Mouse (Mus musculus): ENCODE measurements around the gene Cxcl14. TPM values are rescaled to one million over a fixed set of nuclear protein-coding genes. Genes with fewer than 3 reads are reported as not detected.

Cxcl14 gene
- total RNA-seq, 2 experiments from 2014 or later = 15.8 to 20.0 TPM

- no peak for DNase-seq
These were observed 45.0 kb downstream of the Cxcl14 start for GRCm38 (mm10) chr13:56251176-56251923.

- DNase-seq = no peak
These were observed 45.7 kb downstream of the Cxcl14 start for GRCm38 (mm10) chr13:56250551-56251161.

- no peak for DNase-seq
These were observed 46.6 kb downstream of the Cxcl14 start for GRCm38 (mm10) chr13:56249593-56250341.

GRCm38 (mm10) chr13:56243104-56243503 is 53.2 kb downstream of the Cxcl14 start:
- no peak for DNase-seq

GRCm38 (mm10) chr13:56240012-56240770 is 56.2 kb downstream of the Cxcl14 start:
- no peak for DNase-seq

Other genes starting within 250 kb of the Cxcl14 start
- 10 to 100 TPM; 68.3 to 81.6 TPM for gene H2afy, start 160.2 kb downstream of the Cxcl14 start, total RNA-seq (2021)
- 1 to 10 TPM in 1 of 2 experiments, under 1 TPM in 1; 0.45 to 1.2 TPM for gene Tifab, start 117.7 kb downstream of the Cxcl14 start, total RNA-seq (2021)
- gene Neurog1, start 44.4 kb downstream of the Cxcl14 start, total RNA-seq (2021) = not detected
- gene Gm3045, start 130.0 kb upstream of the Cxcl14 start, total RNA-seq (2021) = not detected
- gene Slc25a48, start 141.8 kb upstream of the Cxcl14 start, total RNA-seq (2021) = under 1 TPM in 1 of 2 experiments, not detected in 1; 0.12 TPM
- not detected for gene Il9, start 185.7 kb upstream of the Cxcl14 start, total RNA-seq (2021)
- gene Fbxl21, start 225.9 kb upstream of the Cxcl14 start, total RNA-seq (2021) = under 1 TPM; 0.47 to 0.49 TPM

Data from gastrocnemius, postnatal 10 days (tissue).